ENCODE assay signal across 7 mouse cellular contexts in the genomic region with DNA sequence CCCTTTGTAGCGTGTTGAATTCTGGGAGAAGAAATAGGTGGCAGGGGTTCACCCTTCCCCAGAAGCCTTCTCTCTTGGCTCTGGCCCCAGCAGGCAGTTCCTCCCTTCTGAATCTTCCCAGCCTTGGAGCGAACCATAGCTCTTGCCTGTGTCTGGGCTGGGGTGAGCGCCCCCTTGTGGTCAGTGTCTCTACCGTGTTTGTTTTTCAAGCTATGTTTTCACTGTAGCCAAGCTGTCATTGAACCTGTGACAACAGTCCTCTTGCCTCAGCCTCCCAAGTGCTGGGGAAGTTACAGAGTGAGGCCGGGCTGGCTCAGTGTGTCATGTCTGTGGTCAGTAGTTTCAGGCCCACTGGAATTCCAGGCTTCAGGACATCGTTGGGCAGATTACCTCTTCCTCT. TPM values are rescaled to one million over a fixed set of nuclear protein-coding genes. Genes with fewer than 3 reads are reported as not detected.
DNase-seq lines count a peak whose midpoint lies in the region; ATAC-seq and TF ChIP-seq lines count a peak whose summit lies in the region.

No protein-coding gene starts in this region.

- no peaks in the 10 kb centered on the region for H3K36me3 ChIP-seq in spleen, adult 2 months (ENCODE audit: control insufficient read depth, insufficient read depth, low read length)

- no peak for TF ChIP-seq POLR2A in spleen, adult 2 months (IDR thresholded peaks at IDR 0.05; ENCODE audit: low read depth, low read length)

- WGBS in spleen, adult 2 months: 22% methylated on average over 6 of the region's 6 CpGs

- peak; percentile 87 for TF ChIP-seq CTCF in layer of hippocampus, adult 2 months (conservative IDR thresholded peaks at IDR 0.05)
- TF ChIP-seq CTCF in spleen, adult 2 months (IDR thresholded peaks at IDR 0.05; ENCODE audit: extremely low read depth, insufficient read depth, insufficient read length, insufficient replicate concordance): peak; percentile 73; the same call in 1 of the 2 replicates

- H3K27ac ChIP-seq in layer of hippocampus, adult 2 months: no peak overlapping the region
- no peak overlapping the region for H3K27ac ChIP-seq in spleen, adult 2 months (ENCODE audit: insufficient read depth, low read length)

- no peak overlapping the region for H3K4me3 ChIP-seq in layer of hippocampus, adult 2 months
- no peak overlapping the region for H3K4me3 ChIP-seq in spleen, adult 2 months (ENCODE audit: extremely low read depth, insufficient read depth, insufficient read length)

- H3K4me1 ChIP-seq in spleen, adult 2 months (ENCODE audit: control insufficient read depth, insufficient read depth, insufficient read length): no peaks in the 10 kb centered on the region

- H3K27me3 ChIP-seq in spleen, adult 2 months (ENCODE audit: control insufficient read depth, insufficient read depth, low read length): peaks cover under 1% of the 10 kb centered on the region; the same call in 1 of the 2 replicates

- ATAC-seq in granulocyte monocyte progenitor cell, adult 5-6 weeks (replicated peaks; ENCODE audit: poor library complexity, severe bottlenecking): peak; percentile 67

- DNase-seq in CD8-positive naive resting alpha-beta T cell, adult 2 months (ENCODE audit: low read depth in 2 of 2, low spot score in 2 of 2): peak; percentile 76 to 78
- peak; percentile 57 for DNase-seq in WW6 (ENCODE audit: low read depth, low spot score)
- DNase-seq in cerebellum, postnatal 25 days: peak; percentile 76 to 86
- DNase-seq in layer of hippocampus, adult 2 months (ENCODE audit: low spot score in 2 of 2): peak; percentile 57 to 77
- peak; percentile 88 for DNase-seq in lung, postnatal 14 days
- DNase-seq in spleen, adult 2 months (ENCODE audit: low read depth in 1 of 2, low spot score in 2 of 2): peak; percentile 19 to 60

RNA-seq across cellular contexts. Expression of a gene that starts 4.9 kb away (rescaled TPM):
- total RNA-seq in granulocyte monocyte progenitor cell, adult 5-6 weeks (2014; fragmentation: Nextera tagmentation): not detected in 2 replicates
- not detected in 2 replicates for total RNA-seq in granulocyte monocyte progenitor cell, adult 5-6 weeks (2017)
- total RNA-seq in layer of hippocampus, adult 2 months (2021): 1 to 10 TPM in 1 of 2 experiments, under 1 TPM in 1; 0.96 to 1.6 TPM
- 0.25 and 0.48 TPM in 2 replicates for polyA plus RNA-seq in spleen, adult 2 months (2012; rRNA removed)

RNA-seq across cellular contexts. Expression of a gene that starts 55.7 kb away (rescaled TPM):
- 45.7 and 52.0 TPM in 2 replicates for total RNA-seq in granulocyte monocyte progenitor cell, adult 5-6 weeks (2014; fragmentation: Nextera tagmentation)
- 27.1 and 28.1 TPM in 2 replicates for total RNA-seq in granulocyte monocyte progenitor cell, adult 5-6 weeks (2017)
- 10 to 100 TPM; 26.3 to 28.0 TPM for total RNA-seq in layer of hippocampus, adult 2 months (2021)
- 10.2 and 12.0 TPM in 2 replicates for polyA plus RNA-seq in spleen, adult 2 months (2012; rRNA removed)
